Mouse (Mus musculus) urinary bladder, adult 2 months (tissue): ENCODE data around the gene Ramac. TPM values are rescaled to one million over a fixed set of nuclear protein-coding genes. Genes with fewer than 3 reads are reported as not detected.

ENCODE experiments used
- DNase-seq: peaks from one replicate; pipeline ENCODE4 v3.0.0; 2022; ENCODE audit warnings: low spot score
- polyA plus RNA-seq: library from polyadenylated mRNA; depleted of rRNA; stranded (reverse); fragments of >200 nt; gene quantifications from 2 replicates; pipeline ENCODE4 v1.2.3, GENCODE M21; 2012; rRNA removed

The Ramac gene
- polyA plus RNA-seq, 1 experiment, result 73.3 TPM

DNA sequence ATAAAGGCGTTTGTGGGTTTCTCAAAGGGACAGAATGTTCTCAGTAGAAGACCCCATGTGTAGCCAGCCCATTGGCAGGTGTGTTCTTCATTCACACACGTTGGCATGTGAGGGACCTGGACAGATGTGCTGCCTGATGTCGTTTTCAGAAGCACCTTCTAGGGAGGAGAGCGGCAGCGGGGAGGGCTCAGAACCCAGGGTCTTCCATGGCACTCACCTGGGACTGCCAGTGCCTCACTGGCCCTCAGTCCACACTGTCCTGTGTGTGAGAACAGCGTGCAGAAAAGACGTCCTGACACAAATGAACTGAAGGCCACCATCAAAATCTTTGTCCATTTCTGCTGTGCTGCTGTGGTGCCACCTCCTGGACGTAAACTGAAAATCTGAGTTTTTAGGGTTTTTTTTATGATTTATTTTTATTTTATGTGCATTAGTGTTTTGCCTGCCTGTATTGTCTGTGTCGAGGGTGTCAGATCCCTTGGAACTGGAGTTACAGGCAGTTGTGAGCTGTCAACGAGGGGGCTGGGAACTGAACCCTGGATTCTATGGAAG, 15.0 kb downstream of the Ramac start:
- no peak for DNase-seq

DNA sequence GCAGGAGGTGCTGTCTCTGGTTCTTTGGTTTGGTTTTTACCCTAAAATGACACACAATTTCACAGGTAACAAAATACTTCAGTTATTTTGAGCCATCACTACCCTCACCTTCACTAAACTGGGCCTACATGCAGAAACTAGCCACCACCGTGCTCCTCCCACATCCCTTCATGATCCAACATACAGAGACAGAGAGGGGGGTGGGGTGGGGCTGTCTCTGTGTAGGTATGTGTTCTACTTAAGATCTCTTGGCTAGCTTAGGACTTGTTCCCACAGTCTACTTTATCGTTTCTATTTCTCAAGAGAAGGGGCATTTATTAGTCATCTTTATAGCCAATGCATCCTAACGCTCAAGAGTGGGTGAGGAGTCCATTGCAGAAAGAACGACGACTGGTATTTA, 25.8 kb downstream of the Ramac start:
- no peak for DNase-seq

DNA sequence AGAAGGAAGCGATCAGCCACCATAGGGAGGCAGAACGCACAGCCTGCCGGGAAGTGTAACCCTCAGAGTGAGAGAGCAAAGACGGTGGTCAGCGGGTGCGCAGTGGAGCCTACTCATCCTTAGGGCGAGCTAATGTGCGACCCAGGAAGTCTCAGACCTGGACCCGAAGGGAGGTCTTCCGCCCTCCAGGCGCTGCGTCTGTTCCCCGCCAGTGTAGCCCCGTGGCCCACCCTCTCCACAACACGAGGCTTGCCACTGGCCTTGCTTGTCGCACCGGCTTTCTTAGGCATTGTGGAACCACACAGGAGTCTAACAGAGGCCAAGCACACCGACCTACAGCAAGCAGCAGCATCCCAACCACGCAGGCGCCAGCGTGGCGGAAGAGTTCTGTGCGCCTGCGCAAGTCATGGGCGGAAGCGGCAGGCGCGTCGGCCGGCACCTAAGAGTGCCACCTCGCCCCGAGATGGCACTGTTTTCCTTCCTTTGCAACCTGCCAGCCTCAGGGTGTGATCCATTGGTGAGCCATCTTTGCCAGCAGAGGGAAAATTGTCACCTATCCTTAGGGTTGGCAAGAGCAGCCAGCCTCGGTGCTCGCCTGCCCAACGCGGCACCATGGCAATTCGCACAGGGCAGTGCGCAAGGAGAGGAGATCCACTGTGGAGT, 26.5 kb downstream of the Ramac start, which contains the start of gene 3110040N11Rik:
Gene 3110040N11Rik (minus strand): TSS at position 384 of the 663 bp plus-strand sequence.
- DNase-seq, result peak; percentile 71

DNA sequence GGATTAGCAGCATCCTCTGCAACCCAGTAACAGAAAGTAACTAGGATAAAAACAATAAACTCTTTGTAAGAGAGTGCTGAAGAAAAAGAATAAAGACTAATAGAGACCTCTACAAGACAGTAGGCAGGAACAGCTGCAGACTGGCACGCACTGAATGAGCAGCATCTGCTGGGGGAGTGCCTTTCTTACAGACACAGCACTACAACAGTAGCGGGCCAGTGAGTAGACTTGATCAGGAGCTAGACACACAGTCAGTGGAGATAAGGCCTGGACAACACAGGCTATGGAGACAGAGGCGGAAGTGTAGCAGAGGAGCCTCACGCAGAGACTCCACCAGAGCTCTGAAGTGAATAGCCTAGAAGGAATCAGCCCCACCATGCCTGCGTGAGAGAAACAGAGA, 43.3 kb downstream of the Ramac start:
- DNase-seq, result no peak

Other genes with a start within 250 kb of the Ramac start
- 0.29 and 0.33 TPM in 2 replicates for gene Fsd2, start 196.0 kb upstream of the Ramac start, polyA plus RNA-seq
- gene Whamm, start 191.7 kb upstream of the Ramac start, polyA plus RNA-seq, result 18.0 and 19.4 TPM in 2 replicates
- gene Homer2, start 55.4 kb upstream of the Ramac start, polyA plus RNA-seq, result 25.4 and 29.3 TPM in 2 replicates
- 43.1 and 51.5 TPM in 2 replicates for gene 3110040N11Rik, start 26.6 kb downstream of the Ramac start, polyA plus RNA-seq
- gene Btbd1, start 66.5 kb downstream of the Ramac start, polyA plus RNA-seq, result 54.1 and 60.4 TPM in 2 replicates
- gene Gm10160, start 92.9 kb downstream of the Ramac start, polyA plus RNA-seq, result not detected in 2 replicates
- 15.2 and 21.4 TPM in 2 replicates for gene Tm6sf1, start 96.1 kb downstream of the Ramac start, polyA plus RNA-seq
- gene Hdgfl3, start 171.5 kb downstream of the Ramac start, polyA plus RNA-seq, result 8.0 and 10.4 TPM in 2 replicates
- gene Bnc1, start 229.4 kb downstream of the Ramac start, polyA plus RNA-seq, result 0.91 and 1.0 TPM in 2 replicates